Mouse (Mus musculus) MEL (cell line): Measurements from ENCODE around the gene Samd11. TPM values are rescaled to one million over a fixed set of nuclear protein-coding genes. Genes with fewer than 3 reads are reported as not detected.

Source experiments
- DNase-seq: peaks from one replicate; pipeline ENCODE4 v3.0.0; 2011; ENCODE audit warnings: low read depth, low spot score
- H3K27ac ChIP-seq: 2 replicates; pipeline ENCODE4 v1.5.1; 2012; ENCODE audit warnings: low read depth, mild to moderate bottlenecking, control low read depth, low read length, moderate library complexity; ENCODE audit not compliant: control insufficient read depth
- H3K27me3 ChIP-seq, 2 experiments: fragments of 150-350 bp in 1 of 2; sonication (generic) in 1 of 2; 2 replicates each; pipeline ENCODE4 v1.6.1; 2012; ENCODE audit warnings: low read length in 2 of 2, mild to moderate bottlenecking in 2 of 2, improper control_type of control experiment in 1 of 2, moderate library complexity in 1 of 2; ENCODE audit not compliant: insufficient read depth in 2 of 2, control insufficient read depth in 1 of 2
- H3K36me3 ChIP-seq, 2 experiments: 2 replicates each; pipeline ENCODE4 v1.6.1; 2012 to 2014; ENCODE audit warnings: low read length in 2 of 2, improper control_type of control experiment in 1 of 2, inconsistent platforms in 1 of 2, mild to moderate bottlenecking in 1 of 2; ENCODE audit not compliant: insufficient read depth in 2 of 2, control insufficient read depth in 1 of 2
- H3K4me1 ChIP-seq, 2 experiments: fragments of 150-350 bp in 1 of 2; sonication (generic) in 1 of 2; 2 replicates each; pipeline ENCODE4 v1.6.1; 2012; ENCODE audit warnings: low read length in 2 of 2, improper control_type of control experiment in 1 of 2, mild to moderate bottlenecking in 1 of 2; ENCODE audit not compliant: insufficient read depth in 2 of 2, control insufficient read depth in 1 of 2
- H3K4me3 ChIP-seq, 2 experiments: fragments of 150-350 bp in 1 of 2; sonication (generic) in 1 of 2; 2 replicates each; pipeline ENCODE4 v1.5.1; 2012; ENCODE audit warnings: low read depth in 2 of 2, low read length in 2 of 2, mild to moderate bottlenecking in 2 of 2, moderate library complexity in 2 of 2, control low read depth in 1 of 2, improper control_type of control experiment in 1 of 2; ENCODE audit not compliant: control insufficient read depth in 1 of 2, insufficient read depth in 1 of 2
- H3K79me2 ChIP-seq: 2 replicates; pipeline ENCODE4 v1.6.1; 2012; ENCODE audit warnings: mild to moderate bottlenecking, low read length, moderate library complexity; ENCODE audit not compliant: control insufficient read depth, poor library complexity, insufficient read depth
- H3K9ac ChIP-seq: 2 replicates; pipeline ENCODE4 v1.6.1; 2012; ENCODE audit warnings: low read depth, mild to moderate bottlenecking, control low read depth, low read length, moderate library complexity; ENCODE audit not compliant: control insufficient read depth, poor library complexity, severe bottlenecking
- H3K9me3 ChIP-seq: fragments of 150-350 bp; sonication (generic); replicated peaks from 2 replicates; pipeline ENCODE4 v1.6.1; 2012; ENCODE audit warnings: mild to moderate bottlenecking, low read length, improper control_type of control experiment, moderate library complexity; ENCODE audit not compliant: insufficient read depth
- CHD2 ChIP-seq: IDR thresholded peaks from 2 replicates; pipeline ENCODE4 v1.6.1; 2011; ENCODE audit warnings: low read length, improper control_type of control experiment
- CTCF ChIP-seq, 3 experiments: IDR thresholded peaks in 2 of 3; conservative IDR thresholded peaks in 1 of 3; 2 replicates each; pipeline ENCODE4 v1.5.1; 2011 to 2012; ENCODE audit warnings: low read length in 3 of 3, low read depth in 2 of 3, mild to moderate bottlenecking in 2 of 3, improper control_type of control experiment in 1 of 3, inconsistent platforms in 1 of 3, mixed read lengths in 1 of 3, moderate library complexity in 1 of 3; ENCODE audit not compliant: control insufficient read depth in 1 of 3, insufficient read depth in 1 of 3, poor library complexity in 1 of 3, severe bottlenecking in 1 of 3
- ELF1 ChIP-seq: IDR thresholded peaks from 2 replicates; pipeline ENCODE4 v1.6.1; 2014; ENCODE audit warnings: low read depth, mild to moderate bottlenecking, inconsistent platforms, low read length, improper control_type of control experiment, moderate library complexity
- GABPA ChIP-seq: IDR thresholded peaks from 2 replicates; pipeline ENCODE4 v1.6.1; 2012; ENCODE audit warnings: low read depth, mild to moderate bottlenecking, inconsistent platforms, low read length, improper control_type of control experiment, moderate library complexity
- GATA1 ChIP-seq: IDR thresholded peaks from 2 replicates; pipeline ENCODE4 v1.6.1; 2011; ENCODE audit warnings: low read depth, low read length, improper control_type of control experiment
- JUND ChIP-seq: IDR thresholded peaks from 2 replicates; pipeline ENCODE4 v1.6.1; 2011; ENCODE audit warnings: low read depth, mild to moderate bottlenecking, improper control_type of control experiment, low read length
- MAX ChIP-seq: IDR thresholded peaks from 2 replicates; pipeline ENCODE4 v1.6.1; 2011; ENCODE audit warnings: low read length, improper control_type of control experiment
- MEF2A ChIP-seq: IDR thresholded peaks from 2 replicates; pipeline ENCODE4 v1.6.1; 2014; ENCODE audit warnings: low read depth, mild to moderate bottlenecking, inconsistent platforms, low read length, improper control_type of control experiment; ENCODE audit not compliant: poor library complexity, insufficient replicate concordance, severe bottlenecking; ENCODE audit errors: extremely low read depth
- MXI1 ChIP-seq: IDR thresholded peaks from 2 replicates; pipeline ENCODE4 v1.6.1; 2011; ENCODE audit warnings: mild to moderate bottlenecking, low read depth, low read length, improper control_type of control experiment
- MYC ChIP-seq: IDR thresholded peaks from 2 replicates; pipeline ENCODE4 v1.6.1; 2011; ENCODE audit warnings: low read depth, mild to moderate bottlenecking, low read length, improper control_type of control experiment, moderate library complexity
- NELFE ChIP-seq: IDR thresholded peaks from 2 replicates; pipeline ENCODE4 v1.6.1; 2011; ENCODE audit warnings: low read depth, low read length, improper control_type of control experiment
- NRF1 ChIP-seq: IDR thresholded peaks from 2 replicates; pipeline ENCODE4 v1.6.1; 2014; ENCODE audit warnings: low read depth, mild to moderate bottlenecking, inconsistent platforms, low read length, improper control_type of control experiment, moderate library complexity; ENCODE audit not compliant: poor library complexity, insufficient read depth, severe bottlenecking
- POLR2A ChIP-seq, 2 experiments: IDR thresholded peaks; 2 replicates each; pipeline ENCODE4 v1.6.1; 2011 to 2012; ENCODE audit warnings: low read length in 2 of 2, mild to moderate bottlenecking in 2 of 2, control low read depth in 1 of 2, improper control_type of control experiment in 1 of 2, low read depth in 1 of 2, moderate library complexity in 1 of 2; ENCODE audit not compliant: control insufficient read depth in 1 of 2, insufficient read depth in 1 of 2, poor library complexity in 1 of 2
- POLR2AphosphoS2 ChIP-seq: IDR thresholded peaks from 2 replicates; pipeline ENCODE4 v1.6.1; 2011; ENCODE audit warnings: low read length, improper control_type of control experiment
- POLR2AphosphoS5 ChIP-seq: IDR thresholded peaks from 2 replicates; pipeline ENCODE4 v1.6.1; 2012; ENCODE audit warnings: low read depth, borderline replicate concordance, mild to moderate bottlenecking, inconsistent platforms, low read length, moderate library complexity, mixed read lengths
- RCOR1 ChIP-seq: IDR thresholded peaks from 2 replicates; pipeline ENCODE4 v1.6.1; 2012; ENCODE audit warnings: low read depth, mild to moderate bottlenecking, inconsistent platforms, low read length, improper control_type of control experiment
- TAL1 ChIP-seq: IDR thresholded peaks from 2 replicates; pipeline ENCODE4 v1.6.1; 2012; ENCODE audit warnings: mild to moderate bottlenecking, inconsistent platforms, low read length, moderate library complexity, mixed read lengths
- TBP ChIP-seq: IDR thresholded peaks from 2 replicates; pipeline ENCODE4 v1.8.0; 2011; ENCODE audit warnings: low read depth, low read length, improper control_type of control experiment
- TCF12 ChIP-seq: IDR thresholded peaks from 2 replicates; pipeline ENCODE4 v1.6.1; 2014; ENCODE audit warnings: low read depth, mild to moderate bottlenecking, inconsistent platforms, low read length, improper control_type of control experiment, moderate library complexity
- USF2 ChIP-seq, 2 experiments: IDR thresholded peaks; 2 replicates each; pipeline ENCODE4 v1.6.1; 2011 to 2012; ENCODE audit warnings: improper control_type of control experiment in 2 of 2, low read length in 2 of 2, borderline replicate concordance in 1 of 2, inconsistent platforms in 1 of 2, low read depth in 1 of 2, mild to moderate bottlenecking in 1 of 2; ENCODE audit not compliant: insufficient read depth in 1 of 2
- ZC3H11A ChIP-seq: IDR thresholded peaks from 2 replicates; pipeline ENCODE4 v1.6.1; 2012; ENCODE audit warnings: low read depth, mild to moderate bottlenecking, inconsistent platforms, low read length, improper control_type of control experiment
- ZKSCAN1 ChIP-seq: IDR thresholded peaks from 2 replicates; pipeline ENCODE4 v1.6.1; 2012; ENCODE audit warnings: low read depth, mild to moderate bottlenecking, inconsistent platforms, low read length, improper control_type of control experiment, moderate library complexity
- ZMIZ1 ChIP-seq: IDR thresholded peaks from 2 replicates; pipeline ENCODE4 v1.6.1; 2012; ENCODE audit warnings: low read depth, mild to moderate bottlenecking, inconsistent platforms, low read length, improper control_type of control experiment, moderate library complexity
- ZNF384 ChIP-seq: IDR thresholded peaks from 2 replicates; pipeline ENCODE4 v1.6.1; 2012; ENCODE audit warnings: low read depth, mild to moderate bottlenecking, inconsistent platforms, low read length, improper control_type of control experiment
- polyA plus RNA-seq, 2 experiments: library from polyadenylated mRNA; stranded (reverse) in 1 of 2; unstranded in 1 of 2; fragments of >175 nt in 1 of 2; fragments of >200 nt in 1 of 2; gene quantifications; 2 replicates each; pipeline versions ENCODE4 v1.2.1 to v1.2.4; 2012; ENCODE audit warnings: low replicate concordance in 2 of 2, low read depth in 1 of 2; ENCODE audit not compliant: insufficient read length in 2 of 2, insufficient read depth in 1 of 2, missing spikeins in 1 of 2
- total RNA-seq: library from RNA; depleted of rRNA; stranded (reverse); fragments of 300-350 nt; gene quantifications from 2 replicates; pipeline ENCODE4 v1.2.3, GENCODE M21; 2012

Samd11 gene
- total and polyA plus RNA-seq, 3 experiments = 1.7 to 4.1 TPM; not detected in 1

GRCm38 (mm10) chr4:156216196-156216595 lies 39.3 kb downstream of the Samd11 start:
- TF ChIP-seq USF2 (IDR thresholded peaks at IDR 0.05; ENCODE audit: borderline replicate concordance in 1 of 2, insufficient read depth in 1 of 2, low read depth in 1 of 2, low read length in 2 of 2) = no peak
- TF ChIP-seq ELF1 = no peak
- no peak for TF ChIP-seq NRF1
- TF ChIP-seq POLR2AphosphoS2 = no peak; the same call in 1 of the 2 replicates
- no peak for TF ChIP-seq TBP
- TF ChIP-seq RCOR1 = no peak
- no peak for TF ChIP-seq POLR2AphosphoS5
- no peak for TF ChIP-seq ZNF384
- no peak for TF ChIP-seq MAX
- no peak for TF ChIP-seq GABPA
- no peak for TF ChIP-seq JUND
- no peak for TF ChIP-seq MXI1
- TF ChIP-seq MYC = no peak
- H3K9me3 ChIP-seq = no peaks in the 10 kb centered on the region
- H3K4me3 ChIP-seq = no peak overlapping the region
- no peaks in the 10 kb centered on the region for H3K27me3 ChIP-seq
- DNase-seq = no peak
- no peaks in the 10 kb centered on the region for H3K79me2 ChIP-seq
- no peaks in the 10 kb centered on the region for H3K36me3 ChIP-seq
- no peak overlapping the region for H3K9ac ChIP-seq
- H3K4me1 ChIP-seq = peaks cover 0 to 4% of the 10 kb centered on the region in 2 experiments; a peak in 2 of 4 replicates
- no peak overlapping the region for H3K27ac ChIP-seq

- DNase-seq = no peak
- Histone ChIP-seq H3K79me2 (no peaks in the 10 kb centered on the region), H3K36me3 (no peaks in the 10 kb centered on the region), H3K4me3 (no peak within 1 kb of the TSS)
- no peak for TF ChIP-seq TCF12
- no peak for TF ChIP-seq NELFE
- TF ChIP-seq MYC = no peak
- no peak for TF ChIP-seq POLR2A (IDR thresholded peaks at IDR 0.05; ENCODE audit: control insufficient read depth in 1 of 2, insufficient read depth in 1 of 2, low read depth in 1 of 2, low read length in 2 of 2, poor library complexity in 1 of 2)
- TF ChIP-seq ELF1 = no peak
- no peak for TF ChIP-seq CTCF (IDR thresholded peaks at IDR 0.05 in 2 of 3, conservative IDR thresholded peaks at IDR 0.05 in 1 of 3; ENCODE audit: control insufficient read depth in 1 of 3, insufficient read depth in 1 of 3, low read depth in 2 of 3, low read length in 3 of 3, poor library complexity in 1 of 3, severe bottlenecking in 1 of 3)
- no peak for TF ChIP-seq ZMIZ1
- TF ChIP-seq NRF1 = no peak
- no peak for TF ChIP-seq CHD2
- TF ChIP-seq ZC3H11A = no peak
- no peak for TF ChIP-seq GATA1
- no peak for TF ChIP-seq ZKSCAN1
- TF ChIP-seq TAL1 = no peak
- TF ChIP-seq MAX = no peak
- TF ChIP-seq MEF2A = no peak
- TF ChIP-seq, all 39 proteins: peak for 0
- H3K27ac ChIP-seq = no peak within 1 kb of the TSS
- no peaks in the 10 kb centered on the region for H3K9me3 ChIP-seq
- no peak within 1 kb of the TSS for H3K9ac ChIP-seq
- peaks cover 0 to 4% of the 10 kb centered on the region in 2 experiments; a peak in 2 of 4 replicates for H3K4me1 ChIP-seq
- H3K27me3 ChIP-seq = no peaks in the 10 kb centered on the region
These were observed 39.8 kb downstream of the Samd11 start, which contains the start of gene Perm1 for GRCm38 (mm10) chr4:156215649-156216048. Gene Perm1, plus strand, starts transcription at chr4:156215868.
